Mouse (Mus musculus) B cell, adult 67 days (primary cell): ENCODE measurements around the gene Olfr533. TPM values are rescaled to one million over a fixed set of nuclear protein-coding genes. Genes with fewer than 3 reads are reported as not detected.

Experiments used
- total RNA-seq, 2 experiments: library from RNA; stranded (reverse); gene quantifications; 4 replicates each; pipeline ENCODE4 v1.2.4; 2023

Olfr533 gene
- total RNA-seq, result not detected

DNA sequence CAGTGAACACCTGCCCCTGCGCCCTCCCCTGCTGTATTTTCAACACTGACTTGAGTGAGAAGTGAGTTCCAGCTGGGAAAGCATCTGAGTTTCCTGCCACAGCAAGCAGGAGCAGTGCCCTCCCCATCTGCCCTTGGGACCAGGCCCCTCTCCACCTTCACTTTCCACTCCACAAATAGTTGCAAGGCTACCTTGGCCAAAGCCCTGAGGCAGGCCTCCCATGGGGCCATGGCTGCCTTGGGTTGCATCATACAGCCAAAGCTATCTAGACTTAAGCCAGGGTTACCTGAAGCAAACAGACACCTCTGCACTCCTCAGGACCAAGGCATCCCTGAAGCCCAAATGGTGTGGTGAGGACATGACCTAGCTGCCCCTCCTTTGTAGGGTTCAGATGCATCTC is at the start of gene Olfr533:
Gene Olfr533 (plus strand): TSS at position 301 of the 400 bp plus-strand sequence.

DNA sequence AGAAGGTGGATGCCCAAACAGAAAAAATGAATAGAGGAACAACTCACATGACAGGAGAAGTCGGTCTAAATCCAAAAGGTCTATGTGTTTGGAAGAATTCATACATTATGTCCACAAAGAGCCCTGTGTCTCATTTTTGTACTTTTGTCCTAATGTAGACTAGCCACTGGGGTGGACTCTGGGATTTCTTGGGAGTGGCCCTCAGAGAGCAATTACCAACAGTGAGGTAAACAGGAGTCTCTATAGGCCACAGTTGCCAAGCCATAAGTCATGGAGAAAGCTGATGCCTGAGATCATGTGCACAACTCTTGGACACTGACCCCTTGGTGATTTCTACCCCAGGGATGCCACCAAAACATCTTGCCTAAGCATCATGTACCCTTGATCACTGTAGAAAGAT is 41.6 kb upstream of the Olfr533 start, which contains the start of gene Olfr532:
Gene Olfr532 (minus strand): TSS at position 101 of the 400 bp plus-strand sequence.

DNA sequence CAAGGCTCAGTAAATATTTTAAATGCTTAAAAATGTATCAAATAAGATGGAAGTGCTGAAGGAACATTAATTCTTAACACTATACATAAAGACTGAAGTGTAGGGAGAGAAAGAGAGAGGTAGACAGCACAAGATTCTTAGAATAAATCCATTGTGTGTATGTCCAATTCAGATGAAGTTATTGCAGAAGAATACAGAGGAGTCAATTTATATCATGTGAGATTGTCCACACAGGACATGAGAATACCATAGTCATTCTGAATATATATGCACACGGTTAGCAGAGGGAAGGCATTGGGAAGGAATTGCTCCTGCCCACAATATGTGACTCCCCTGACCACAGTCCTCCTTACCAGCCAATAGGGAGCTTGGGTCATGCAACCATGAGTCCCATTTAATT is 20.7 kb downstream of the Olfr533 start, which contains the start of gene Olfr535:
Gene Olfr535 (plus strand): TSS at position 301 of the 400 bp plus-strand sequence.

DNA sequence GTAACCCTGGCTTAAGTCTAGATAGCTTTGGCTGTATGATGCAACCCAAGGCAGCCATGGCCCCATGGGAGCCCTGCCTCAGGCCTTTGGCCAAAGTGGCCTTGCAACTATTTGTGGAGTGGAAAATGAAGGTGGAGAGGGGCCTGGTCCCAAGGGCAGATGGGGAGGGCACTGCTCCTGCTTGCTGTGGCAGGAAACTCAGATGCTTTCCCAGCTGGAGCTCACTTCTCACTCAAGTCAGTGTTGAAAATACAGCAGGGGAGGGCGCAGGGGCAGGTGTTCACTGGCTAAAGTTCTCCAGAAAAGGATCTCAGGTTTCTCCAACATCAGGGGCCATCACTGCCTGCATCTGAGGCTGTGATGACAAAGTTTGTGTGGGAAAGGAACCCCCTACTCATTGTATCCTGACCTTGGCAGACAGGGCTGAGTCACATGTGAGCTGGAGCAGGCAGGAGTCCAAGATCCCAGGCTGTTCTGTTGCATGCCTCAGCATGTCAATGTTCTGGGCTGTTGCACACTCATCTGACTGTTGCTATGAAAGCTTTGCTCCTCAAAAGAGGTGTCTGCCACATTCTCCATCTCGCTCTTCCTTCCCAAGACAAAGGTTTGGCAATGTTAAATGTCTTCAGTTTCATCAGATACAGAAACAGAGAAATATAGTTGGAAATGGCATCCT is 44.3 kb downstream of the Olfr533 start, which contains the start of gene Olfr536:
Gene Olfr536 (minus strand): TSS at position 51 of the 676 bp plus-strand sequence.

Other genes with a start within 250 kb of the Olfr533 start
- not detected for gene Cd163l1, start 245.1 kb upstream of the Olfr533 start, total RNA-seq
- gene 5830411N06Rik, start 216.1 kb upstream of the Olfr533 start, total RNA-seq, result not detected
- gene Olfr525, start 142.5 kb upstream of the Olfr533 start, total RNA-seq, result not detected
- not detected for gene Olfr527, start 129.4 kb upstream of the Olfr533 start, total RNA-seq
- gene Olfr60, start 101.7 kb upstream of the Olfr533 start, total RNA-seq, result not detected
- not detected for gene Olfr530, start 87.0 kb upstream of the Olfr533 start, total RNA-seq
- not detected for gene Olfr531, start 60.5 kb upstream of the Olfr533 start, total RNA-seq
- gene Olfr532, start 41.7 kb upstream of the Olfr533 start, total RNA-seq, result not detected
- gene Olfr535, start 20.8 kb downstream of the Olfr533 start, total RNA-seq, result not detected
- not detected for gene Olfr536, start 44.0 kb downstream of the Olfr533 start, total RNA-seq
- gene Olfr538, start 104.5 kb downstream of the Olfr533 start, total RNA-seq, result not detected
- not detected for gene Olfr46, start 137.9 kb downstream of the Olfr533 start, total RNA-seq
- gene Olfr61, start 165.6 kb downstream of the Olfr533 start, total RNA-seq, result not detected
- gene Olfr53, start 183.1 kb downstream of the Olfr533 start, total RNA-seq, result not detected
- not detected for gene Olfr539, start 196.6 kb downstream of the Olfr533 start, total RNA-seq
- gene Olfr45, start 218.6 kb downstream of the Olfr533 start, total RNA-seq, result not detected
- gene Olfr541, start 233.9 kb downstream of the Olfr533 start, total RNA-seq, result not detected